Mouse (Mus musculus): Measurements from ENCODE around the gene Gpr107.

DNA sequence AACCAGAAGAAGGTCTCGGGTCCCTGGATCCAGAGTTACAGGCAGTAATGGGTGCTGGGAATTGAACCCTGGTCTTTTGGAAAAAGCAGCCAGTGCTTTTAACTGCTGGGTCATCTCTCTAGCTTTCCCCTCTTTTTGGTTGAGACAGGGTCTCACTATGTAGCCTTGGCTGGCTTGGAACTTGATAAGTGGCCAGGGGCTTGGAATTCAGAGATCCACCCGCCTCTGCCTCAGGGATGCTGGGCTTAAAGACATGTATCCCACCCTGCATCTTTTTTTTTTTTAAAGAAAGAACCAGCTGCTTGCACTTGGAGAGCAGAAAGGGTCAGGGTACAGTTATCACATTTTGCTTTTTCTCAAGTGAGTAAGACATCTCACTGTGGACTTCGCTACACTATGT is 46.1 kb upstream of the Gpr107 start:
- no peak for TF ChIP-seq CTCF (IDR thresholded peaks at IDR 0.05; ENCODE audit: borderline replicate concordance, extremely low read depth, insufficient read depth, insufficient read length)
- TF ChIP-seq POLR2A (IDR thresholded peaks at IDR 0.05; ENCODE audit: borderline replicate concordance, extremely low read depth, insufficient read depth, insufficient read length, poor library complexity, severe bottlenecking): no peak
